Mouse (Mus musculus) heart, postnatal 10 days (tissue): ENCODE data around the gene Baiap2l1. TPM values are rescaled to one million over a fixed set of nuclear protein-coding genes. Genes with fewer than 3 reads are reported as not detected.
A peak's percentile ranks its signal among the peaks of the same experiment; 100 is the strongest.

ENCODE experiments used
- DNase-seq, 2 experiments: peaks; one replicate each; pipeline ENCODE4 v3.0.0; 2021
- intact Hi-C: fragments of 180-260 bp; cut with DNase I; formaldehyde crosslinking; loops from one replicate; pipeline ENCODE4 v1.15.1; 2025
- total RNA-seq, 2 experiments: library from RNA; stranded (reverse); gene quantifications; 2 replicates each; pipeline ENCODE4 v1.2.3; 2021

The Baiap2l1 gene
- total RNA-seq, 2 experiments from 2014 or later = 11.3 to 11.5 TPM

DNA sequence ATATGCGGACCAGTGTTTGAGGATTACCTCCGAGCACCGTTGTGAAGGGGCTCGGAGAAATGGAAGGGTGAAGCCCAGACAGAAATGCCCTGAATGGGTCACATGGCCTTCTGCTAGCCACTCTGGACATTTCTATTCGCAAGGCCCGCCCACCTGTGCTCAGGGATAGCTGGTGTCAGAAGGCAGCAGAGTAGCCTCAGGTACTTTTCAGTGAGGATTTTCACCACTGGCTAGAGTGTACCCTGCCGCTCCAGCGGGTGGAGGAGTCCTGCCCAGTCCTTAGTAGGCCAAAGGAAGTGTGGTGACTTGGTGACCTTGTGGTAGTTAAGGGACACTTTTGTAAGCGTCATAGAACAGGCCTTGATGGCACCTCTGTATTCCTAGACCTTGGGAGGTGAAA, 96.6 kb downstream of the Baiap2l1 start:
- intact Hi-C loops = no loop called here
- DNase-seq = no peak

DNA sequence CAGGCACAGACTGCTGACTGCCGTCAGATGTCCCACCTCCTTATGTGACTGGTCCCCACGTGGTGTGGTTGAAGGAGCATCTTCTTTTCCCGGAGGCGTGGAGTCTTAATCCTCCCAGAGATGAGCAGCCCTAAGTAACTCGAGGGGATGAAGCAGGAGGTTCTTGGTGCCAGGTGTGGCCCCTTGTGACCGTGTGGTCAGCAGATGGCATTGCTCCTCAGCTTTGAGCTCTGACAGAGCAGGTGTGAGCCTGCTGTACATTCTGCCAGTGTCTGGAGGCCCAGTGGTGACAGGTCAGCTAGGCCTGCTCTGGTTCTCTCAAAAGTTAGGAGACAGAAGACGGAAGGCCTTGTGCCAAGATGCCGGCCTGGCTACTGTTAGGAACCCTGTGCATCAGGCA, 97.4 kb downstream of the Baiap2l1 start:
- intact Hi-C loops = no loop called here
- DNase-seq = no peak

DNA sequence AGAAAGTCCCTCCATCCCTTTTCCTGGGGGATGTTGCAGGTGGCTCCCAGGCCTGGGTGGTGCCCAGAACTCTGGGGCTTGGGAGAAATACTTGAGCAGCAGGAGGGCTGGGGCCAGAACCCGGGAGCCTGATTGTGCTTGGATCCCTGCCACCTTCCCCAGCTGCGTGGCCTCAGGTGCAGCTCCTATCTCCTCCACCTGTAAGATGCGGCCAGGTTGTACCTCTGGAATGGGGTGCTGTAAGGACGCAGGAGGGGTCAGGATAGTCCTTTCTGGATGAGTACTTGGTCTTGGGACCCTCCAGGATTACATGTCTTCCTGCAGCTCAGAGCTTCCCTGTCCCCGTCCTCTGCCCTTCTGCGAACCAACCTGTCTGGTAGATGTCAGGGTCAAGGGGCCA, 98.7 kb downstream of the Baiap2l1 start:
- intact Hi-C loops = no loop called here
- DNase-seq = no peak

DNA sequence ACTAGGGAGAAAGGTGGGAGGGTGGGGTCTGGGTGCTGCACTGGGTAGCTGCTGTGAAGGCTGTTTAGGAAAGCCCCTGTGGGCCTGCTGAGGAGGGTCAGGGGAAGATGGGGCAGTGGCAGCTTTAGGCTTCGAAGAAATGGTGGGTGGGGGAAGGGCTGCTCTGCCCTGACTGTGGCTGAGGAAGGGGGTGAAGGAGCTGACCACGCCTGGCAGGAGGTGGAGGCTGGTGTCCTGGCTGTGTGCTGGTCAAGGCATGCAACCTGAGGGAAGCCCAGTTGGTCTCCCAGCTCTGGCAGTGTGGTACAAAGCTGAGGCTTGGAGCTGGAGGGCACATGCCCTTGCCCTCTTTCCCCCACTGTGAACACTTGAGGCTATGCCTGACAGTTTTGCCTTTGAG, 99.2 kb downstream of the Baiap2l1 start:
- peak in 1 of 2 experiments; percentile 45 for DNase-seq
- intact Hi-C loops = no loop called here

DNA sequence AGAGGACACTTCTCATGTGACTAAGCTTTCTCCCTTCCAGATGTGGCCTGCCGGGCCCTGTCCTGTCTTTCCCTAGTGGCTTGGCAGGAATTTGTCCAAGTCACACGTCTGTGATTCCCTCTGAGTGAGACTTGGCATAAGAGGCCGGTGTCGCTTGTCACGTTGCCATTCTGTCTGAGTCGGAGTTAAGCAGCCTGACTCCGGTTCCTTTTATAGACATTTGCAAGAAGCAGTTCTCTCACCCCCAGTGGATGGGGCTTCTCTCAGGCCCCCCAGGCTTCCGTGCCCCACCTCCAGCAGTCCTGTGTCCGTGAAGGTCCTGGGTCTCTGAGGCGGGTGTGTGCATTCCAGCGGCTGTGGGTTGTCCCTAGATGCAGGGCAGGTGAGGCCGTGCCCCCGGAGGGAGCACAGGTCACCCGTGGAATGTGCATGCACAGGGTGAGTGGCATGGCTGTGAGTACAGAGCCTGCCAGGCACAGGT, 99.7 kb downstream of the Baiap2l1 start:
- intact Hi-C loops = no loop called here
- peak; percentile 90 to 92 for DNase-seq

DNA sequence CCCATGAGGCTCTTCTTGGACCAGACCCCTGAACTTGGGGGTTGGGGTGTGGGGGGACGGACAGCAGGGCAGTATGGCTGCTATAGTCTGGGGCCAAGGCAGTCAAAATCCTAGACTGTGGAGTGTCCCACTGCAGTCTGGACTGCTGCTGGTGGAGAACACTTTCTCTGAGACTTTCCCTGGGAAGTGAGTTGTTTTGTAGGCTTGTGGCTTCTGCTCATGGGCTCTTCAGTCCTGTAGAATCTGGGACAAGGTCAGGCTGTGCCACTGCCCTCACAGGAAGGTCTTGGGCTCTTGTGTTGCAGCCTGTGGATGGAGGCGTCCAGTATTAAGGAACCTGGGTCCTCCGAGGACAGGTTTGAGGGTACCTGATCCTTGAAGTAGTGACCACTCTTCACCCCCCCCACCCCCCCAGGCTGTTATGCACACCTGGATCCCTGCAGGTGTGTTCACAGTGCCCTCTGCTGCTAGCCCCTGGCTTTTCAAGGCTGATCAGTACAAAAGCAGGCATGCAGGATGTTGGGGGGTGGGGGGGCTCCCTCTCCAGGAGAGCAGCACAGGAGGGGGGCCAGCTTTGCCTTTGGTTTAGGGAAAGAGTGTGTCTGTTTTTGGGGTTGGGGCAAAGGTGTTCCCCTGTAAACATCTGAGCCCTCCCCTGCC, 100.3 kb downstream of the Baiap2l1 start:
- DNase-seq = no peak
- intact Hi-C loops = no loop called here

DNA sequence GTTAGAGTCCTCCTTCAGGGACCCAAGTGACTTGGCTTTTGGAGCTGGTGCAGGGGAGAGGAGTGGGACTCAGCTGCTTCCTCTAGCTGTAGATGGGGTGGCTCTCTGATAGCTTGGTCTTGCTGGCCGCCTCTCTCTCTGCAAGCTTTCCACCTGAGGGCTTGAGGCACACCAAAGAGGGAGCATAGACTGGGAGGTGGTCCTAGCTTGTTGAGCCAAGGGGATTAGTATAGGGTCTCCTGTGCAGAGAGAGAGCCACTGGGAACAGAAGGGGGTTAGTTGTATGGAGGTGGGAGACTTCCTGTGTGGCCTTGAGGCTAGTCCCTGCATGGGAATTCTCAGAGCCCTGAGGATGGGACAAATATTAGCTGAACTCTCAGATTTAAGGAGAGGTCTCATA, 101.0 kb downstream of the Baiap2l1 start:
- intact Hi-C loops = no loop called here
- DNase-seq = no peak

DNA sequence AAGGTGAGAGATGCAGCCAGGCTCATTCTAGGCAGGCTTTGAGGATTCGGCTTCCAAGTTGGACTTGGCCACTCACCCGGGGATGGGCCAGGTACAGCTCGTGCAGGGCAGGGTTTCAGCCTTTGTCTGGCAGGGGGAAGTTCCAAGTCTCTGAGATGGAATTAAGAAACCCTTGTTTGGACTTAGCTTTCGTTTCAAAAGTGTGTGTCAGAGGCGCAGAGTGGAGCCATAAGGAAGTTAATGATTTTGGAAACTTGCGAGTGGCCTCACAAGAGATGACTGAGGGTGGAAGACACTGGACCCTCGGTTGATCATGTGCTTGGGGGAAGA, 101.4 kb downstream of the Baiap2l1 start:
- intact Hi-C loops = no loop called here
- DNase-seq = no peak

DNA sequence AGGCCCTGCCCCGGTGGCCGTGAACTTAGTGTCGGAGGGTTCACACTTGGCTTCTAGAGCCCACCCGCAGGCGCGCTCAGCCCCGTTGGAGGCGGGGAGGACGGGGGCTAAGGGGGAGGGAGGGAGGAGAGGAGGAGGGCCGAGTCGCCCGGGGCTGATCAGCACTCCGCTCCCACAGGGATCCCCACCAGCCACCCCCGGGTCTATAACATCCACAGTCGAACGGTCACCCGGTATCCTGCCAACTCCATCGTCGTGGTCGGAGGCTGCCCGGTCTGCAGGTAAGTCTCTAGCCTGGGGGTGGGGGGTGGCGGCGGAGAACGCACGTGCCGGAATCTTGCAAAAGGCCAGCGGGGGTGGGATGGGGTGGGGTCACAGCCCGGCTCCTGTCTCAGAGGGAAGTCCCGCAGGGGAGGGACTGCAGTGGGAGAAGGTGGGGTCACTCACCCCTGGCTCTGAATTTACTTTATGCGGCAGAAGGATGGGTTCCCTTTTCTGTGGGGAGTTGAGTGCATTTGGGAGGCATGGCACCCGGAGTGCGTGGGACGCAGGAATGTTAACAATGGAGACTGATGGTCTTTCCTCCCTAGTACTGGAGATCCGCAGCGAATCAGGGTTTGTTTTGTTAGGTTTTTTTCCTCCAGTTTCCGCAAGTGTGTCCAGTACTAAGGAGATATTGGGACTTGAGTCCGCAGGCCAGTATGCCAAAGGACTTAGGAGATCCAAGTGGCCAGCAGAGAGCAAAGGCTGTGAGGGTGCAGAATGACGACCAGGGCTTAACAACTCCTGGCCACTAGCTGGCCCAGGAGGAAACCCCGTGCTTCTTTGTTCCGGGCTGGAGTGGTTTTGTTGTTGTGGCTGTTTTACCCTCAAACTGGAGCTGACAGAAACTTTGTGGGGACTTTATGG, 102.0 kb downstream of the Baiap2l1 start:
- intact Hi-C loops = loop anchor here (2.0 kb wide), 1 partner anchor 33 kb away; the partner anchor contains the start of gene Tecpr1
- peak; percentile 74 to 79 for DNase-seq

DNA sequence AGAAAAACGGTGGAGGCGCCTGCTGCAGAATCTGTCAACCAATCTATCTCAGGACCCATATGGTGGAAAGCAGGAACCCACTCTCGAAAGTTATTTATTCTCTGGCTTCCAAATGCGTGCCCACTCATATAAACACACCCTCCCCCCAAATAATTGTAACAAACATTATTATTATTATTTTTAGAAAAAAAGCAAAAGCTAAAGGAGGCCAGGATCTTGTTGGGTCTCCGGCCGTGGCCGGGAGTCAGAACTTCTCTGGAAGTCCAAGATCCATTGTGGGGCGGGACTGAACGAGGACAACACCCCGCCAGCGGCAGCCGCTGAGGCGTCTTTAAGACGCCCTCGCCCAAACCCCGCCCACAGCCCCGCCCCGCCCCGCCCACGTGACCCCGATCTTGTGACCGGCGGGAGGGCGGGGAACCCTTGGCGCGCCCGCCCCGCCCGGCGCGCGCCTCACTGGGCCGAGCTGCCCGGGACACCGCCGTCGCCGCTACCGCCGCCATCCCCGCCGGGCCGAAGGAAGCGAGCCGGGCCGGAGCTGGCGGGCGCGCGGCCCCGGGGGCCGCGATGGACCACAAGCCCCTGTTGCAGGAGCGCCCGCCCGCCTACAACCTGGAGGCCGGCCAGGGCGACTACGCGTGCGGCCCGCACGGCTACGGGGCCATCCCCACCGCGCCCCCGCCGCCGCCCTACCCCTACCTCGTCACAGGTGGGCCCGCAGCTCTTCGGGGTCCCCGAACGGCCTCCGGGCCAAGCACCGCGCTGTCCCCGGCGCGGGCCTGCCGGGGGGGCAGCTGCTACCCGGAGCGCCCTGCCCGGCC, 102.9 kb downstream of the Baiap2l1 start:
- intact Hi-C loops = loop anchor here (2.0 kb wide), 1 partner anchor 32 kb away; the partner anchor contains the start of gene Tecpr1
- DNase-seq = peak; percentile 87 to 90

DNA sequence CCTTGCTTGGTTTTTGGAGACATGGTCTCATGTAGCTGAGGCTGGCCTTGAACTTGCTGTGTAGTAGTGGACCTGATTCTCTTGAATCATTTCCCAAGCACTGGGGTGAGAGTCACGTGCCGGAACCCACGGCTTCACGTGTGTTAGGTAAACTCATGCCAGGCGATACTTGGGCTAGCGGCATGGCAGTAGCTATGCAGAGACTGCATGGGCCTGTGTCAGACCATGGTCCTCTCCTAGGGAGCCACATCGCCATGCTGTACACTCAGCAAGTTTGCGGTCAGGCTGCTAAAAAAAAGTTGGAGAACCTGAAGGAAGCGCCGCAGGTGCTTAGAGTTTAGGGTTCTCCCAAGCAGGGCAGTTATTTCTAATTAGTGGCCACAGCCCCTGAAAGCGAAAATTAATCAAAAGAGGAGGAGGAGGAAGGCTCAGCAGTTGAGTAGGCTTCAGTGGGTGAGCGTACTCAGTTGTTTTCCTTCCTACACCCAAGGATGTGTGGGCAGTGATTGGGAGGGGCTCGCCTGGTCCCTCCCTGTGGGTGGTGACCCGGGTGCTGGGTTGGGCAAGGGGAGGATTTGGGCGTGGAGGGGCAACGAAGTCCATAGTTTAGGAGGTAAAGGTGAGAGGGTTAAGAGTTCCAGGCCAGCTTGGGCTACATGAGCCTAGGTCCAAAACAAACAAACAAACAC, 103.6 kb downstream of the Baiap2l1 start:
- intact Hi-C loops = loop anchor here (2.0 kb wide), 1 partner anchor 31 kb away; the partner anchor contains the start of gene Tecpr1
- peak; percentile 53 to 59 for DNase-seq

DNA sequence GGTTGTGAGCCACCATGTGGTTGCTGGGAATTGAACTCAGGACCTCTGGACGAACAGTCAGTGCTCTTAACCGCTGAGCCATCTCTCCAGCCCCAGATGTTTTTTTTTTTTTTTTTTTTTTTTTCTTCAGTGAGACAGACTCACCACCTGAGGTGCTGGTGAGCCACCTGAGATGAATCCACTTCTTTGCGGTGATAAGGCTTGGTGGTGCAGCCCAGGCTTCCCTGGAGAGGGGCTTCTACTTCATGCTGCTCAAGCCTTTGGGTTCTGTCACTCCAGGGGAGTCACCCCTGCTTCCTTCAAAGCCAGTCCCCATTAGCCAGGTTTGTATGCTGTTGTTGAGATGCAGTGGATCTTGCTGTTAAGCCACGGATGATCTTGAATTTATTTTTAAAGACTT, 104.7 kb downstream of the Baiap2l1 start:
- intact Hi-C loops = no loop called here
- DNase-seq = no peak

DNA sequence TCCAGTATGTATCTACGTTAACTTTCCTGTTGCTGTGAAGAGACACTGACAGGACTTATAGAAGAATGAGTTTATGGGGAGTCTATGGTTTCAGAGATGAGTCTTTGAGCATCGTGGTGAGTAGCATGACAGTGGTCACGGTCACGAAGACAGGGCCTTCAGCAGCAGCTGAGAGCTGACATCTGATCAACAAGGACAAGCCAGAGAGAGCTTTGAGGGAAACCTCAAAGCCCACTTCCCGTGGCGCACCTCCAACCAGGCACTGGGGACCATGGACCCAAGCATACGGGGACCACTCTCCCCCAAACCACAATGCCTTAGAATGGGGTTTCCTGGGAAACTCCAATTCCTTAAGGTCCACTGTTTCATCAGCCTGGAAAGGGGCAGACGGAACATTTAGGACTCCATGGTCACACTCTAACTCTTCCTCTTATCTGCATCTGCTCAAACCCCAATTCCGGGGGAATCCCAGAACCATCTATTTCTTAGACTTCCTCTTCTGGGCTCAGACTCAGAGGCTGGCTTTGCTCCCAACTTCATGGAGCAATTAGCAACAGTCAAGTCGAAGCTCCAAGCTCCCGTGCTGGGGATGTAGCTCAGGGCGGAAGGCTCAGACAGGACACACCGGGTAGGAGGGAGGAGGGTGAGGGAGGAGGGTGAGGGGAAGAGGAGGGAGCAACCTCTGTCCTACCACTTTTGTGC, 105.9 kb downstream of the Baiap2l1 start:
- no peak for DNase-seq
- intact Hi-C loops = no loop called here

DNA sequence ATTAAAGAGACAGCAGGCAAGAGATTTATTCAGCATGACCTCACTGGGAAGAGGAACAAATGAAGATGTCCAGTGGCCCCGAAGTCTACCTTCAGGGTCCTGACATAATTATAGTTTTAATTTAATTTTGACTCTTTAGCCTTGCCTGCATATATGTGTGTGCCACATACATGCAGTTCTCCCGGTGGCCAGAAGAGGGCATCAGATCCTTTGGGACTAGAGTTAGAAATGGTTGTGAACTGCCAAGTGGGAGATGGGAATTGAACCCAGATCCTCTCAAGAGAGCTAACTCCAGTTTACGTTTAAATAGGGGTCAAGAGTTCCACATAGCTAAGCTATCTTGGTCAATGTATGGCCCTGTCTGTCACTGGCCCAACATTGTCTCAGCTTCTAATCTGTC, 108.0 kb downstream of the Baiap2l1 start:
- no peak for DNase-seq
- intact Hi-C loops = no loop called here

DNA sequence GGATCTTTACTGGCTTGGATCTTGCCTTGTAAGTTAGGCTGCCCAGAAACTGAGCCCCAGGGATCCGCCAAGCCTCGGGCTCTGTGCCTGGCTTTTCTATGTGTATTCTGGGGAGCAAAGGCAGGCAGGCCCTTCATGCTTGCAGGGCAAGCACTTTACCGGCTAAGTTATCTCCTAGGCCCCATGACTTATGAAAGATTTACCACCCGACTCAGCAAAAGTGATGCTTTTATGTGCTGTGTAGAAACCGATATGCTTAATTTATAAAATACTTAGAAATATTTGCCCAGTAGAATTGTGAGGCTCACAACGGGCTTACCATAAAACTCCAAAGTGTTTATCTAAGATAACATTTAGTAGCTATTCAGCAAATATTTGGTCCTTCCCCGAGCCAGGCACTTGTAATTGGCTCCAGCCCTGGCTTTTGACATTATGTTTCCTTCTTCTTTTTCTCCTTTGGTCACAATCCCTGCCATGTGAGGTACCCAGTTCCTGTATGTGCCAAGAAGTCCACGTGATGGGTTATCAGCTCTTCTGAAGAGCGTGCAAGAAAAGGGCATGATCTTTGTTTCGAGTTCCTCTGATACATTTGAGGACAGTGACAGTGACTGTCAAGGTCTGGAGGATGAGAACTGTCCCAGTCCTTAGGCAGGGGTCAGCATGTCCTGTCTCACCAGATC, 109.9 kb downstream of the Baiap2l1 start:
- DNase-seq = peak; percentile 60
- intact Hi-C loops = no loop called here

DNA sequence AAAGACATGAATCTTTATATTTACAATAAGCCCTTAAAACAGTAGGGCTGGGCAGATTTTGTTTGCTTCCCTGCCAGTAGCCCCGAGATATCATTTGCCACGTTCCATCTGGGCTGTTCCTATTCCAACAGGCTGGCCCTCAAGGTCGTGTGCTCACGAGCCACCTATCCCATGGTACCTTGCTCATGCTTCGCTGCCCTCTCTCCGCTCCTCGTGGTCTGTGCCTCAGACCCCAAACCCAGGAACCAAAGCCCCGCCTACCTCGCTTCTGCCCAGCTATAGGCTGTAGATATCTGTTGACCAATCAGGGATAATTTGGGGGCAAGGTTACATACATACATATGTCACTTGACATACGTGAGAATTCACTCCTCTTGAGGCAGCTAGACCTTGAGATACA, 110.6 kb downstream of the Baiap2l1 start:
- no peak for DNase-seq
- intact Hi-C loops = no loop called here

DNA sequence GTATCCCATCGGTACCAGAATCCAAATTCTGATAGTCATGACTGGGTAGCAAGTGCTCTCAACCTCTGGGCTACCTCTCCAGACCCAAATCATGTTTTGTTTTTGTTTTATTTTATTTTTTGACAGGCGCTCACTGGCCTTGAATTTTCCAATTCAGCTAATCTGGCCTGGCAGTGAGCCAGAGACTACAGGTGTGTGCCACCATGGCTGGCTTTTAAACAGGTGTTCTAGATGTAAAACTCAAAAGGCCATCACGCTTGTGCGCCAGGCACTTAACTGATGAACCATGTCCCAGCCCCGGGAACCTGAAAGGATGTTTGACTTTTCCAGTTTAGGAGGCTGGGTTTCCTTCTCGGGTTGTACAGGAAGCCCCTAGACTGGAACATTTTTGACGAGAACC, 111.2 kb downstream of the Baiap2l1 start:
- intact Hi-C loops = no loop called here
- DNase-seq = no peak

DNA sequence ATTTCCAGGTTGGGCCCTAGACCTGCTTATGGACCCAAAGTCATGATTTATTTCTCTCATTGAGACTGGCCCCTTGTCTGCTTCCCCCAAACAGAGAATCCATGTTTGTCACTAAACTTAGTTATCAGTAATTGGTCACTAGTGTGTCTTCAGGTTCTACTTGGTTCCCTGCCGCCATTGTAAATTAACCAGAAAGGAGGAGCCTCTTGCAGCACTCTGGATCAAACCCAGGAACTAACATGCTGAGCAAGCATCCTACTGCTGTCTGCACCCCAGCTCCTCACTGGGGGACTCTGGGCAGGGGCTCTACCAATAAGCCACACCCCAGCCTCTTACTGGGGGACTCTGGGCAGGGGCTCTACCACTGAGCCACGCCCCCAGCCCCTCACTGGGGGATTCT, 112.3 kb downstream of the Baiap2l1 start:
- intact Hi-C loops = no loop called here
- no peak for DNase-seq

DNA sequence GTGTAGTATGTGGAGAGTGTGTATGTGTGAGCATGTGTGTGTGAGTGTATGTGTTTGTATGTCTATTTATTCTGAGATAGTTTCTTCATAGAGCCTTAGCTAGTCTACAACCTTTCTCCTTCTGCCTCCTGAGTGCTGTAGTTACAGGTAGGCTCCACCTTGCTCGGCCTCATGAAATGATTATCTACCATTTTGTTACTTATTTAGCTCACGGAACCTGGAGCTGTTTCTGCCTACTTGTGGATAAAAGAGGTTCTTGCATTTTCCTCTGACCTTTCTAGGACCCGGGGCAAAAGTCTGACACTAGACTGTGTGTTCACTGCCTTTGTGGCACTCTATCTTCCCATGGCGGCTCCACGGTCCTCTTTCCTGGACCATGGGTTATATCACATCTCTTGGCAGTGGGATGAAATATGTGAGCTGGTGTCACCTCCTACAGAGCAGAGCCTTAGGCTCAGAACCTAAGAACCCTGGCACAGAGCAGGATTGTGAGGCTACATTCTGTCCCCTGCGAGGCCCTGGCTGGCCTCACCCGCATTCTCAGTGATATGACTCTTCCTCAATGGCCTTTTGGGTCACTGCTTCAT, 113.9 kb downstream of the Baiap2l1 start, which contains the start of gene Bri3:
Gene Bri3 (plus strand): TSS at position 537 of the 587 bp plus-strand sequence.
- intact Hi-C loops = no loop called here
- no peak for DNase-seq
